Mouse (Mus musculus): ENCODE data around the gene Olfr1193. TPM values are rescaled to one million over a fixed set of nuclear protein-coding genes. Genes with fewer than 3 reads are reported as not detected.
"Not testable (repeated sequence)": the region's sequence is repeated elsewhere in the genome, so short reads cannot be mapped to it uniquely, and the experiment has no call there.

Gene Olfr1193
- not detected in 2 replicates for polyA plus RNA-seq (2016; fragmentation: Nextera tagmentation; extraction: Ambion mirVana)

- not testable (repeated sequence) for ATAC-seq (ENCODE audit: insufficient number of reproducible peaks, low FRiP score); H3K4me2 ChIP-seq; H3K36me3 ChIP-seq; H3K27me3 ChIP-seq (replicated peaks); H3K9ac ChIP-seq; H3K4me3 ChIP-seq; H3K4me1 ChIP-seq (replicated peaks); H3K27ac ChIP-seq (ENCODE audit: poor library complexity, severe bottlenecking); H3K9me3 ChIP-seq (replicated peaks)
These were observed at the start of gene Olfr1193 for GRCm38 (mm10) chr2:88675328-88675727. Gene Olfr1193 (plus strand): TSS chr2:88675628.

DNA sequence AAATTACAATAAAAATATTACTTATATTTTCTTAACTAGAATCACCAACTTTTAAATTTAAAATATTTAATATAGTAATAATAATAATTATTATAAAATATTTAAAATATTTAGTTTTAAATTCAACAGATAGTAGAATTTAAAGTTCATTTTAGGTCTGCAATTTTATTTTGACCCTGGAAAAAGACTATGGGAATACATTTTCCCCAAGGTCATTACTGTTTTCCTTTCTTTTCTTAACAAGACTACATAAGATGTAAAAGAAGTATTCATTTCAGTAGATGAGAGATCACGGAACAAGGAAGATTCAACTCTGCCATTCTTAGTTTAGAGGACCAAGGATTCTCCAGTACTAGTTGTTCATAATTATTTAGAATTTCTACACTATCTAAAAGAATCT is 35.2 kb upstream of the Olfr1193 start, which contains the start of gene Olfr1191-ps1:
Gene Olfr1191-ps1, plus strand, starts transcription at position 301 of the 400 bp plus-strand sequence.
- H3K9ac ChIP-seq; H3K4me1 ChIP-seq (replicated peaks); H3K27ac ChIP-seq (ENCODE audit: poor library complexity, severe bottlenecking); ATAC-seq (ENCODE audit: insufficient number of reproducible peaks, low FRiP score); H3K4me2 ChIP-seq; H3K36me3 ChIP-seq; H3K4me3 ChIP-seq; H3K27me3 ChIP-seq (replicated peaks); H3K9me3 ChIP-seq (replicated peaks): not testable (repeated sequence)
- WGBS: 84% methylated on average over 1 of the region's 1 CpGs

DNA sequence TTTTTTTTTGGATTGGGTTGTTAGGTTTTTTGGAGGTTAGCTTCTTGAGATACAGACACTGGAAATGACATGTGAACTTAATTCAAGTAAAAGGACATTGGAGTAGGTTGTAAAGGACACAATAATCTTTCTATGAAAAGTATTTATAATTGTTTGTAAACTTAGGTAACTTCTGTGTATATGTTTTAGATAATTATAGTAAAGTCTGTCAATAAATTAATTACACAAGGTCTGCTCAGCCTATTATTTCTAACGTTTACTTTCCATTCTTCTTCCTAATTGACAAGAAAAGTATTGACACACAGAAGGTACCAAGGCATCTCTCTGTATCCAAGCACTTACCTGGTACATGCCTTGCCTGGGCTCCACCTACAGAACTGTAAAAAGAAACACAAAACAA is 27.2 kb upstream of the Olfr1193 start, which contains the start of gene Olfr1192-ps1:
Gene Olfr1192-ps1, plus strand, starts transcription at position 301 of the 400 bp plus-strand sequence.
- 44% methylated on average over 1 of the region's 1 CpGs for WGBS
- H3K4me2 ChIP-seq: no peak within 1 kb of the TSS
- no peaks in the 10 kb centered on the region for H3K36me3 ChIP-seq
- no peaks in the 10 kb centered on the region for H3K27me3 ChIP-seq (replicated peaks)
- no peak for ATAC-seq (ENCODE audit: insufficient number of reproducible peaks, low FRiP score)
- H3K4me1 ChIP-seq (replicated peaks): no peaks in the 10 kb centered on the region
- H3K27ac ChIP-seq (ENCODE audit: poor library complexity, severe bottlenecking): no peak within 1 kb of the TSS
- H3K9ac ChIP-seq: no peak within 1 kb of the TSS
- H3K4me3 ChIP-seq: no peak within 1 kb of the TSS
- no peaks in the 10 kb centered on the region for H3K9me3 ChIP-seq (replicated peaks)

GRCm38 (mm10) chr2:88689087-88689486 is 13.7 kb downstream of the Olfr1193 start, which contains the start of gene Olfr1195:
Gene Olfr1195 (minus strand): TSS chr2:88689187.
- Histone ChIP-seq H3K4me2 (no peak within 1 kb of the TSS), H3K36me3 (no peaks in the 10 kb centered on the region), H3K9ac (no peak within 1 kb of the TSS), H3K4me1 (replicated peaks) (no peaks in the 10 kb centered on the region), H3K4me3 (no peak within 1 kb of the TSS), H3K9me3 (replicated peaks) (0 out of 2 replicates have a peak, but pooled peaks cover 2% of the 10 kb centered on the region), H3K27me3 (replicated peaks) (no peaks in the 10 kb centered on the region), H3K27ac (ENCODE audit: poor library complexity, severe bottlenecking) (no peak within 1 kb of the TSS)
- ATAC-seq (ENCODE audit: insufficient number of reproducible peaks, low FRiP score): no peak

DNA sequence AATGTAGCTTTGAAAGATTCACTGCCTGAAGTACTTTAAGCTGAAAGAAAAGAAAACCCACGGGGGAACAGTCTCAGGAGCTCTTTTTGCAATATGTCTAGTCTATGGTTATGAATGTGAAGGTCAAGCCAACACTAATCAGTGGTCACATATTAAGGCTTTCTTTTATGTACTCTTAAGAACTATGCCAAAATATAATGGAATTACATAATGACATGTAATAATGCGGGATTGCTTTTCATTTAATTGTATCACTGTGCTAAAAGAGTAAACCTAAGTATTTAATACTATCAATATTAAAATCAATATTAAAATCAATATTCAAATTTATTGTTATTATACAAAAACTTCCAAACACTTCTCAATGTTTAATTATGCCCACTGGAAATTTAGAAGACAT is 29.1 kb downstream of the Olfr1193 start, which contains the start of gene Olfr1196:
Gene Olfr1196, minus strand, starts transcription at position 101 of the 400 bp plus-strand sequence.
- no peak for ATAC-seq (ENCODE audit: insufficient number of reproducible peaks, low FRiP score)
- 70% methylated on average over 2 of the region's 2 CpGs for WGBS
- no peak within 1 kb of the TSS for H3K27ac ChIP-seq (ENCODE audit: poor library complexity, severe bottlenecking)

More for the DNA sequence above, 29.1 kb downstream of the Olfr1193 start, which contains the start of gene Olfr1196:
- no peaks in the 10 kb centered on the region for H3K27me3 ChIP-seq (replicated peaks)
- H3K4me2 ChIP-seq: no peak within 1 kb of the TSS
- no peaks in the 10 kb centered on the region for H3K9me3 ChIP-seq (replicated peaks)
- no peaks in the 10 kb centered on the region for H3K4me1 ChIP-seq (replicated peaks)
- H3K9ac ChIP-seq: no peak within 1 kb of the TSS
- no peaks in the 10 kb centered on the region for H3K36me3 ChIP-seq
- H3K4me3 ChIP-seq: no peak within 1 kb of the TSS

Other genes with a start within 250 kb of the Olfr1193 start
- not detected in 2 replicates for gene Olfr1181, start 249.5 kb upstream of the Olfr1193 start, polyA plus RNA-seq (2016; fragmentation: Nextera tagmentation; extraction: Ambion mirVana)
- gene Gm13757, start 226.5 kb upstream of the Olfr1193 start, polyA plus RNA-seq (2016; fragmentation: Nextera tagmentation; extraction: Ambion mirVana): not detected in 2 replicates
- not detected in 2 replicates for gene Olfr1183, start 220.8 kb upstream of the Olfr1193 start, polyA plus RNA-seq (2016; fragmentation: Nextera tagmentation; extraction: Ambion mirVana)
- gene Olfr1184, start 192.0 kb upstream of the Olfr1193 start, polyA plus RNA-seq (2016; fragmentation: Nextera tagmentation; extraction: Ambion mirVana): not detected in 2 replicates
- gene Olfr1185-ps1, start 182.3 kb upstream of the Olfr1193 start, polyA plus RNA-seq (2016; fragmentation: Nextera tagmentation; extraction: Ambion mirVana): not detected in 2 replicates
- gene Olfr1186, start 157.1 kb upstream of the Olfr1193 start, polyA plus RNA-seq (2016; fragmentation: Nextera tagmentation; extraction: Ambion mirVana): not detected in 2 replicates
- not detected in 2 replicates for gene Olfr1188, start 118.7 kb upstream of the Olfr1193 start, polyA plus RNA-seq (2016; fragmentation: Nextera tagmentation; extraction: Ambion mirVana)
- not detected in 2 replicates for gene Olfr1189, start 89.2 kb upstream of the Olfr1193 start, polyA plus RNA-seq (2016; fragmentation: Nextera tagmentation; extraction: Ambion mirVana)
- gene Olfr1191-ps1, start 35.1 kb upstream of the Olfr1193 start, polyA plus RNA-seq (2016; fragmentation: Nextera tagmentation; extraction: Ambion mirVana): not detected in 2 replicates
- gene Olfr1192-ps1, start 27.1 kb upstream of the Olfr1193 start, polyA plus RNA-seq (2016; fragmentation: Nextera tagmentation; extraction: Ambion mirVana): not detected in 2 replicates
- gene Olfr1195, start 13.6 kb downstream of the Olfr1193 start, polyA plus RNA-seq (2016; fragmentation: Nextera tagmentation; extraction: Ambion mirVana): not detected in 2 replicates
- not detected in 2 replicates for gene Olfr1196, start 29.0 kb downstream of the Olfr1193 start, polyA plus RNA-seq (2016; fragmentation: Nextera tagmentation; extraction: Ambion mirVana)
- not detected in 2 replicates for gene Olfr1197, start 56.7 kb downstream of the Olfr1193 start, polyA plus RNA-seq (2016; fragmentation: Nextera tagmentation; extraction: Ambion mirVana)
- not detected in 2 replicates for gene Olfr1198, start 75.7 kb downstream of the Olfr1193 start, polyA plus RNA-seq (2016; fragmentation: Nextera tagmentation; extraction: Ambion mirVana)
- not detected in 2 replicates for gene Olfr1199, start 84.8 kb downstream of the Olfr1193 start, polyA plus RNA-seq (2016; fragmentation: Nextera tagmentation; extraction: Ambion mirVana)
- gene Olfr1200, start 94.9 kb downstream of the Olfr1193 start, polyA plus RNA-seq (2016; fragmentation: Nextera tagmentation; extraction: Ambion mirVana): not detected in 2 replicates
- gene Olfr1201, start 117.4 kb downstream of the Olfr1193 start, polyA plus RNA-seq (2016; fragmentation: Nextera tagmentation; extraction: Ambion mirVana): not detected in 2 replicates
- gene Olfr1202, start 138.9 kb downstream of the Olfr1193 start, polyA plus RNA-seq (2016; fragmentation: Nextera tagmentation; extraction: Ambion mirVana): not detected in 2 replicates
- gene Olfr1205, start 154.1 kb downstream of the Olfr1193 start, polyA plus RNA-seq (2016; fragmentation: Nextera tagmentation; extraction: Ambion mirVana): not detected in 2 replicates
- gene Olfr1204, start 173.7 kb downstream of the Olfr1193 start, polyA plus RNA-seq (2016; fragmentation: Nextera tagmentation; extraction: Ambion mirVana): not detected in 2 replicates
- not detected in 2 replicates for gene Olfr1206, start 187.6 kb downstream of the Olfr1193 start, polyA plus RNA-seq (2016; fragmentation: Nextera tagmentation; extraction: Ambion mirVana)
- gene Olfr1208, start 226.7 kb downstream of the Olfr1193 start, polyA plus RNA-seq (2016; fragmentation: Nextera tagmentation; extraction: Ambion mirVana): not detected in 2 replicates
- gene Olfr1209, start 239.5 kb downstream of the Olfr1193 start, polyA plus RNA-seq (2016; fragmentation: Nextera tagmentation; extraction: Ambion mirVana): not detected in 2 replicates